Mouse (Mus musculus) cerebellum, adult 9-11 months (tissue): ENCODE results near the gene Galns.

Experiments used
- DNase-seq: peaks from one replicate; pipeline ENCODE4 v3.0.0; 2022

The Galns gene

DNA sequence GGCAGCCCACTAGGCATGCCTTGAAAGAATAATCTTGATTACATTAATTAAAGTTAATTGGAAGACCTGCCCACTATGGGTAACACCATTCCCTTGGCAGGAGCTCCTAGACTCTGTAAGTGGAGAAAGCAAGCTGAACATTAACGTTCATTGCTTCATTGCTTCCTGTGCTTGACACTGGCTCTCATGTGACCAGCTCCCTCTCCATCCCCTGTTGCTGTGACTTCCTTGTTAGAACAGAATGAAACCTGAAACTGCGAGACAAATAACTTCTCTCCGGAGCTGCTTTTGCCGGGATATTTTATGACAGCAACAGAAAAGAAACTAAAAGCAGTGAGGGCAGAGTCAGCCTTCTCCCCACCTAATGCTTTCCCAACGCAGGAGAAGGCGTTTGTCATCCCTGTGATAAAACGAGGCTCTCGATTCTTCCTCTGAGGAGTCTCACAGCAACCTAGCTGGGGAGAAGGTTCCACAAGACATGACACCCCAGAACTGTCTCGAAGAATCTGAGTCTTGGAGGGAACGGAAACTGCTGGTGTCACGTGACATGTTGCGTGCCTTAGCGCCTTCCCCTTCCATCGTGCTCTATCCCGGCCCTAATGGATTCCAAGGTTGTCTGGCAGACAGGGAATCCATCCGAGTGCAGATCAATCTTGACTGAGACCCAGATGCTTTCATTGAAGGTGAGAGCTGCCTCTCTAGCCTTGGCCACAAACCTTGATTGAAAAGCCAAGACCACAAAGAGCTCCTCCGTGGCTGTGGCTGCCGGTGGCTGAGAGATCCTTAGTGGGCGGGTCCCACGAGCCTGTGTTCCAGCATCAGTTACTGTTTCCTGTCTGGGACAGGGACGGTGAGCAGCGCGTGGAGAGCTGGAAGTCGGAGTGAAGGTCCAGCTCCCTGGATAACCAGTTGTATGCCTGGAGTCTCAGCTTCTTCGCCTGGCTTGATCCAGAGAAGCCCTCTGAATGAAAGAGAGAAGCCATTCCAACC lies 46.6 kb downstream of the Galns start:
- no peak for DNase-seq

DNA sequence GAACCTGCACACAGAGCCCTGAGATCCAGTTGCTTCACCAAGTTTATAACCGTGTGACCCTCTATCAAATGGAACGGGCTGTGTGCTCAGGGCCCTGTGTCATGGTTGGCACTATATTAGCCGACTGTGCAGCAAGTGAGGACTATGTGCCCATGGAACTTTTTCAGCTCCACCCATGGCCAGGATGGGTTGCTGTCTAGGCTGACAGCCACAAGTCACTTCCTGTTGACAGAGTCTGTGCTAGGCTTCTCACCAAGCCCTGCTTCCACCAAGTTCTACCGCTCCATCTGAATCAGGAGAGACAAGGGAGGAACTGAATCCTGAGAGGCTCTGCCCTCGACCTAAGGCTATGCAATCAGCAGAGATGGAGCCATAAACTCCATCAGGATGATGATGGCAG lies 50.1 kb downstream of the Galns start:
- DNase-seq: no peak

DNA sequence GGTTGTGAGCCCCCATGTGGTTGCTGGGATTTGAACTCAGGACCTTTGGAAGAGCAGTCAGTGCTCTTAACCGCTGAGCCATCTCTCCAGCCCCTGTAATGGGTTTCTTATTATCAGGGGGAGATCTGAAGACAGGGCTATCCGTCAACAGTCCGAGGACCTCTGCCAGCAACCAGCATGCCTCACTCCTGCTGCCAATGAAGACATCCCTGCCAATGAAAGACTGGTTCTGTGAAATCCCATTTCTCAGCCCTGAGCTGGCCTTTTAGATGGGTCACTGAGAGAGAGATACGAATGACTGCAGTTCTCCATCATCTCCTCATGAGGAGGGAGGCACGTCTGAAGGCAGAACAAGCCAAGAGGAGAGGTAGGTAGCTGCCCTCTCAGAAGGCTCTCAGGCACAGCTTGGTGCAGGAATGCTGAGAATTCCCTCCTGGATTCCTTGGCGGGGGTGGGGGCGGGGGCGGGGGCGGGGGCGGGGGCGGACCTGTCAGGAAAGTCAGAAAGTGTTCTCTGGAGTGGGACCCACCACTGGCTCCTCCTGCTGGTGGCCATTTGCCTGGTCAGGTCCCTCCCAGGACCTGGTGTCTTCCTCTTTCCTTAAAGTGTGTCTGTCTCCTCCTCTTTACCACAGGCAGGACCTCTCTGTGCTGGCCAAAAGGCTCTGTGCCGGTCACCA lies 52.5 kb downstream of the Galns start:
- DNase-seq: peak; percentile 47

DNA sequence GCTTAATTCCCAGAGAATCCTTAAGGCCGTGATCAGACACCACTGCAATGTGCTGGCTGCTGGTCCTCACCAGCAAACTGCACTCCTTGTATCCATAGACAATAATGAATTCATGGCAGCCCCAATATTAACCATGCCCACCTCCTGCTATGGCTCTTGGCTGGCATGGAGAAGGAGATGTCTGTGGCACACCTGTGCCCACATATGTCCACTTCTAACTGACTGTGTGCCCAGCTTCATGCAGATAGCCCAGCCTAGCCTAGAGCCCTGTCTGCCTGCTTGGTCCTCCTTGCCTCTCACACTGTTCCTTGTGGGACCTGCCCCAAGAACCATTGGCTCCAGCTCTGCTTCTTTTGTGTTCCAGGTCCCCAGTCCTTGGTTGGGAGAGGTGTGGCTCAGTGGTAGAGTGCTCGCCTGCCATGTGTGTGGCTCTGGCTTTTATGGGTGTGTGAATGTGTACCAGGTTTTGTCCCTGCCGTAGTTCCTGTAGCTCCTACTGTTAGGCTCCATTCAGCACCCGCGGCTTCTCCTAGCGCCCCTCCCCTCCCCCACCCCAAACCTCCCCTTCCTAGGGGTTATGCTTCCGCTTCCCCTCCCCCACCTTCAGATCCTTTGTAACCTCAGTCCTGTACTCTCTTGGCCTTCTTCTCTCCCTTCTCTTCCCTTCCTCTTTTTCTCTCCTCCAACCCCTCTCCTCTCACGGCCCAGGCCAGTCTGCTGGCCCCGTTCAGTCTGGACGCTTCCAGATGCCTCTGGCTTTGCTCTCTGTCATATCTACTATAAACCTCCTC lies 53.8 kb downstream of the Galns start:
- DNase-seq: peak; percentile 71

- no peak for DNase-seq
Measured at GRCm38 (mm10) chr8:122556030-122557009, 54.9 kb downstream of the Galns start.

DNA sequence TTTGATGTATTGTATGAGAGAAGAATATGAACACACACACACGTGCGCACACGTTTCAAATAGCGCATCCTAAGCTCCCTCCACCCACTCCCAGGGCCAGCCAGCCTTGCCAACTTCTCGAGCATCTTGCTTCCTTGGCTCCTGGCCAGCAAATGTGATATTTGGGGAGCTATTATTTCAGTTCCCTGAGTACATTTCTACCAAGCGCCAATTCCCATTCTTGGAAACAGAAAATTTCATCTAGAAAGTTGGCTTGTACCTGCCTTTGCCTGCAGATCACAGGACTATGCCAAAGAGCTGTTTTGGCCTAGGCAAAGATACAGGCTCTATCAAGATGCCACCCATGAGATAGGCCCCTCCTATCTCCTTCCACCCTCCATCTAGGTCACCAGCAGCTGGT lies 56.5 kb downstream of the Galns start:
- DNase-seq: peak; percentile 70

DNA sequence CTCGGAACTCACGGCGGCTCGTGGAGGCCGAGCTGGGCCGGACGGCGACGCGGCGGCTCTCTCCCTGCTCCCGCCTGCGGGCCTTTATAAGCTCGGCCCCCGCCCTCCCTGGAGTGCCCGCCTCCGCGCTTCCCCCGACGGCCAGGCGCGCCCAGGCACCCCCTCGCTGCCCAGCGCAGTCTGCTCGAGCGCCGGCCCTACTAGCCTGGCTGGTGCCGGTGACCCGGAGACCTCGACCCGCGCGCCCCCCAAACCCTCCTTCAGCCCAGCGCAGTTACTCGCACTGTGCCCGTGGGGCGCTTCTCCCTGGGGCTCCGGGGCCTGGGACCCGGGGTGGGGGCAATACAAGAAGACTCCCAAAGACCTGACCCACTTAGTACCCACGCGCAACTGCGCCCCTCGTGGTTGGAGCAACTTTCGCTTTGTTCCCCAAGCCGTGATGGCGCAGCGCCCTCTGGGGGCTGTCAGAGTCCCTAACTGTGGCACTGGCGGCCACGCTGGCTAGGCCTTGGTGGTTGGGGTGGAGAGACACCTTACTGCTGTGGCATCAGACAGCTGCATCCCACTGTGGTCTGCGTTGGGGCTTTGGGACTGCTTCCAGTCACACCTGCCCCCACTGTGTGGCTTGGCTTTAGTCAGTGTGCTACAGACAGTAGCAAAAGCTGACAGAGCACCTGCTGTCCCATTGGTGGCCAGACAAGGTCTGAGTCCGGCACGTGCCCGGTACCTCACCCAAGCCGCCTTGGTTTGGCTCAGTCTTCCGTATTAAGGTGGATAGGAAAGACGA lies 59.8 kb downstream of the Galns start, which contains the start of gene Piezo1:
Gene Piezo1 (minus strand): TSS at position 65 of the 787 bp plus-strand sequence.
- peak; percentile 60 for DNase-seq

DNA sequence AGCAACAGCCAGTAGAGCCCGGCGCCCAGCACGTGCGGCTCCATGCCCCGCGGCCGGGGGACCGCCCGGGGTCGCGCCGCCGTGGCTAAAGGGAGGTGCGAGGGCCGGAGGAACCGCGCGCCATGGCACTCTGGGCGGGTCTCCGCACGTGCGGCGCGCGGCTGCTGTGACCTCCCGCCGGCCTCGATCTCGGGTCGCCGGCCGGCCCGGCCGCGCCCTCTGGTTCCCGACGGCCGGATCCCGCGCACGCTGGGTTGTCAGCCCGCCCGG lies 60.3 kb downstream of the Galns start:
- no peak for DNase-seq

DNA sequence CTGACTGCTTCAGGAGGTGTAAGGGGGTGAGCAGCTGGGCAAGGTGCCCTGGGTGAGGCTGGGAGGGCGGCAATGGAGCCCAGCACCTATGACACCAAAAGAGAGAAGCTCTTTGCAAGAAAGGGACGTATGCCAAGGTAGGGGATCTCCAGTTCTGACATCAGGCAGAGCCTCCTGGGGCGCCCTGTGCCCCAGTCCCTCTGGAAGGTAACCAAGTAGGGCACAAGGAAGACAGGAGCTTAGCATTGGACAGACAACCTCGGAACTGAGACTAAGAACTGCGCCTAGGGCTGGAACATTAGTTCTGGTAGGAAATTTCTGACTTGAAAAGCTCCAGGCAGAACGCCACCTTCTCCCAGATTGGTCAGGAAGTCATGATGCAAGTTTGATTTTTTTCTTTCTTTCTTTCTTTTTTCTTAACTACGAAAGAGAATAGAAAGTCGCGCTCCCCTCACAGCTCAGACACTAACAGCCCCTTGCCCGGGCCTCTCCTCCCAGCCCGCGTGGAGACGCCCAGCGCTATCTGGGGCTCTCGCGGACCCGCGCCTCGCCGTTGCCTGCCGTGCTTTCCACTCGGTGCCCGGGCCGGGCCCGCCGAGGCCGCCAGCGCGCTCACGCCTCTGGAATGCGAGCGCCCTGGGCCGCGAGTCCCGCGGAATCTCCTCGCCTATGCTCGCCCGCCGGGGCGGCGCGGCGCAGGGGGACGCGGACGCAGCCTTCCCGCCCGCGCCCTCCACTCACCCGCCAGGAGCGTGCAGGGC lies 60.8 kb downstream of the Galns start:
- no peak for DNase-seq

- no peak for DNase-seq
Measured at GRCm38 (mm10) chr8:122548891-122549439, 62.3 kb downstream of the Galns start.

DNA sequence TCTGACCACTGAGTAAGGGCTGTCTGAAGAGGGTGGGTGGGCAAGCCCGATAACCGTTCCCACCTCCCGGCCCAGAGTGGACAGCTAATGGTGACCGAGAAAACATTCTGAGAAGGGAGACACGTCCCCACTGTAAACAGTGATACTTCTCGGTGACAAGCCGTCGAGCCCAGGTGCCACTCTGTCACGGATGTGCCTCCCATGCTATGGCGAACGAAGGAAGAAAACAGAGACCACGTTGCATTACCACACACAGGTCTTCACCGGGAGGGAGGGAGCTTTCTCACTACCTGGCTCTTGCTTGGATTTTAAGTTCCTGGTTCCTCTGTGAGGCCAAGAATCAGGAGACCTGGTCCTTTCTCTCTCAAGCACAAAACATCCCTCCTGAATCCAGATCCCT lies 62.9 kb downstream of the Galns start:
- DNase-seq: no peak

- DNase-seq: no peak
Measured at GRCm38 (mm10) chr8:122547815-122548214, 63.4 kb downstream of the Galns start.

DNA sequence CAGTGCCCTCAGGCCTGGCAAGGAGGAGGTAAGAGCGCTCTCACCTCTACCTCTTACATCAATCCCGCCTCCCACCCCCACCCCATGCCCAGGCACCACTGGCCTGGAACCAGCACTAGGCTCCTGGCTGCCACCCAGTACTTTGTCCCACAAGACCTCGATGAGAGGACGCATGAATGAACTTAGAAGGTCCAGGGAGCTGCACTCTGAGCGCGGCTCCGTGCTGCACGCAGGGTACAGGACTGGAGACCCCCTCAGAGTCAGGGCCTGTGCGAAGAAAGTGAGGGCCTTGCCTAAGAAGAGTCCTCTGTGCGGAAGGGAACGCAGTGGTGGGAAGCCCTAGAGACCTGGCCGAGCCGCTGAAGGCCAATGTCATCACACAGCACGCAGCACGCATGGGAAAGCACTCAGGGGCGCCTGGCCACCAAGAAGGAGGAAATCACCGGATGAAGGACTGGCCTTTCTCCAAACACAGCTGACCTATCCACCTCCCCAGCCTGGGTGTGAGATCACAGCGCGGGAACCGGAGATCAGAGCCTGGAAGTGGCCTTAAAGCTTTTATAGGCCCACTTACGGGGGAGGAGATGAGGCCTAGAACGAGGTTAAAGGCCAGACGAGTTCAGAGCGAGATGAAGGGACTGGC lies 64.3 kb downstream of the Galns start:
- DNase-seq: no peak

- DNase-seq: no peak
Measured at GRCm38 (mm10) chr8:122546066-122546755, 65.1 kb downstream of the Galns start.

- no peak for DNase-seq
Measured at GRCm38 (mm10) chr8:122544138-122544537, 67.1 kb downstream of the Galns start.

GRCm38 (mm10) chr8:122538310-122539076 lies 72.8 kb downstream of the Galns start:
- no peak for DNase-seq

GRCm38 (mm10) chr8:122537812-122538211 lies 73.5 kb downstream of the Galns start:
- DNase-seq: no peak

- DNase-seq: no peak
Measured at GRCm38 (mm10) chr8:122537033-122537432, 74.2 kb downstream of the Galns start.
